Mouse (Mus musculus): ENCODE measurements around the gene Zfyve1.
A peak's percentile ranks its signal among the peaks of the same experiment; 100 is the strongest.
"Not testable (repeated sequence)": the region's sequence is repeated elsewhere in the genome, so short reads cannot be mapped to it uniquely, and the experiment has no call there.

The Zfyve1 gene

DNA sequence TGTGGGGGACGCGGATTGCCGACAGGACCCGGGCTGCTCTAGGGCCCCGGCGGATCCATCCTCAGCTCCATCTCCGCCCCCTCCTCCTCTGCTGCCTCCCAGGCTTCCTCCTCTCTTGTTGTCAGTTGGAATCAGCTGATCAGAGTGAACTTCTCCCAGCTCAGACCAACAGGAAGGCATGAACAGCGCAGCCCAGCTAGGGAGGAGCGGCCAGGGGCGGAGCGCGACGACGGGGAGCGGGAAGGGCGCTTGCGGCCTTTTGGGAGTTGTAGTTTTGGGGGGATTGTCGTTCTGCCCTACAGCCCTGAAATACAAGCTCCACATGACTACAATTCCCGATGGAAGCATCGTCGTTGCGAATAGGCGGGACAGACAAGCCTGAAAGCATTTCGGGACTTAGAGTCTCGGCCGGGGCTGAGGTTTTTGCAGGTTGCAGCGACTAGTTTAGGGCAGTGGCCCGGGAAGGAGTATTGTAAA lies at the start of gene Zfyve1:
TSS of gene Zfyve1 (minus strand) at position 198 of the 477 bp plus-strand sequence.
- peak; percentile 94 to 95 for DNase-seq (ENCODE audit: low spot score in 2 of 2)

DNA sequence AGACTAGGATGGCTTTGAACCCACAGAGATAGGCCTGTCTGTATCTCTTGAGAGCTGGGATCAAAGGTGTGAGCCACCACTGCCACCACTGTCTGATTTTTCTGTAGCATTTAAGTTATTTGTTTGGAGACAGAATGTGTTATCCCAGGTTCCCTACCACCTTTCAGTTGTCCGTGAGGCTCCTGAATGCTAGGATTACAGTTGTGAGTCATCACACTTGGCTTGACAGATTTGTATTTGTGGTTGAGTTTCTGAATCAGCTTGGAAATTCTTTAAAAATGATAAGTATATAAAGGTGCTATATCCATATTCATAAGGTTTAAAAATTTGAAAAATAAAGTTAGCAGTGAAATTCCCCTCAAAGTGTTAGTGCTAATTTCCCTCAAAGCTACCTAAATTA lies 46.1 kb upstream of the Zfyve1 start:
- DNase-seq (ENCODE audit: low spot score in 2 of 2), result no peak

DNA sequence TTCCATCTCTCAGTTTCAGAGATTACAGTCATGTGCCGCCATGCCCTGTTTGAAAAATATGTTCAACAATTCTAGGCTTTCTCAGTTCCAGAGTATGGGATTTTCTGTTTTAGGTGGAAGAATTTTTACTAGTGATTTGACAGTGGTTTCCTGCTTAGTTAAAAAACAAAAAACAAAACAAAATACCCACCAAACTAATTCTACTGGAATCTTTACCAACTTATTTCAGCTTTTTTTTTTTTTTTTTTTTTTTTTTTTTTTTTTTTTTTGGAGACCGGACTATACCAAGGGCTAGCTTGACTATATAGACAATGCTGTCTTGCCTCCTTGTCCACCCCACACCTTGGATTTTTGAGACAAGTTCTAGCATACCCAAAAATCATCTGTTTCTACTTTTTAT lies 44.2 kb upstream of the Zfyve1 start:
- no peak for DNase-seq (ENCODE audit: low spot score in 2 of 2)

DNA sequence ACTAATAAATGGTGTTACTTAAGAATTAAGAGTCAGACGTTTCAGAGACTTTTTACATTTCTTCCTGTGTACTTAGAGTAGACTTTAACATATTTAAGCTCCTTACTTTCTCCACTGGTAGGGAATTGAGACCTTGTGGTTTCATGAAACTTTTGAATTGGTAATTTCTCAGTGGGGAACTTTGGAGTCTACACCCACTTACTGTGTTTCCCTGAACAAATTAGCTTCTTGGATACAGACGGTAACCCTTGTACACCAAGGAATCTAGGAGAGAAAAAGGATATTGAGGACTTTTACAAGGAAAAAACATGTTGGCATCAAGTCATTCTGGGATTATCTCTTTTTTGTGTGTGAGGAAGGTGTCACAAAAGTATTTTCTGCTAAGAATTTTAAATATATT lies 36.8 kb upstream of the Zfyve1 start:
- DNase-seq (ENCODE audit: low spot score in 2 of 2), result no peak

DNA sequence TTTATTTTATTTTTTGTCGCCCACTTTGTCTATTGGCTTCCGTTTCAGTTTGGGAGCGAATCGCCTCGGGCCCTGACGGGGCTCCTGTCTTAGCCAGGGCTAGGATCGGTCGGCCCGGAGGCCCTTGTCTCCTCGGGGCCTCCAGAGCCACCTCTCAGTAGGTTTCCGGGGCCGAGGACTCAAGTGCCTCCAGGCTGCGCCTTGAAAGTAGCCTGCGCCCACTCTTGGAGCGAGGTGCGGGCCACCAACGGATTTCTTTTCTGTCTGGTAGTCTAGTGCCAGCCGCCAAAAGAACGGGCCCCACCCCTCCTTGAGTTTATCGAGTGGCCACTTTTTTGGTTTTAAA lies 35.6 kb upstream of the Zfyve1 start:
- DNase-seq (ENCODE audit: low spot score in 2 of 2), result peak; percentile 33 to 59

DNA sequence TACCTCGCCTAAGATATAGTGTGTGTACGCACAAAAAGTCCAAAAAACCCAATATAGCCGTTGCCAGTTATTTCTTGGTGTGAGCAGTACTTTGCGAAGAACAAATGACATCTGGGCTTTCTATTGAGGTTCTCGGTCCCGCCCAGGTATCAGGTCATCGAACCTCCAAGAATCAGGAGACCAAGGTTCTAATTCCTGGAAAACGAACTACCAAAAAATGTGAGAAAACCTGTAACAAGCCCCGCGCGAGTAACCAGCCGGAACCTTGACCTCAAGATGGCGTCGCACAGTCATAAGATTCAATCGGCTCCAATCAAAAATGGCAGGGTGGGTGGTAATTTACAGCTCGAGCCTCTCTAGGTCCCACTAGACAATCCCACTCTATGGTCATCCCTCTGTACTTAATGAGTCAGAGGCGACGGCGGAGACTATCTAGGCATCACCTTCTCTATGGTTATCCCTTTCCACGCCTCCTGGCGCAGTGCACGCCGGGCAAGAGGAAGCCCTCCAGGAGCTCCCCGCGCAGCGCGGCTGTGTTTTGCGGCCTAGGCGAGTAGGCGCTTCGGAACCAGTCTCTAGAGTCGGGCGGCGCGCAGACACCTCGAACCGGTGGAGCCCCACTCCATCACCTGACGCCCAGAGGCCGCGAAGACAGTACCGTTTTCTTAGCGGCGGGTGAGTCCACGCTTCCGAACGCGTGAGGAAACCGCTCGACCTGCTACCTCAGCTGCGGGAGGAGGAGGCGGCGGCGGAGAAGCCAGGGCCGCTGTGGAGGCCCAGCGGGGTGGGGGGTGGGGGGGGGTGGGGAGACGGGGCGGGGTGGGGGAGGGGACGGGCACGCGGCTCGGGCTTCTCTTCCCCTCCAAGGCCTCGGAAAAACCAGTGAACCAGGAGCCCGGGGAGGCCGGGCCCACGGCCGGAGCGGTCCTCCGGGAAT lies 35.0 kb upstream of the Zfyve1 start:
- peak; percentile 95 to 97 for DNase-seq (ENCODE audit: low spot score in 2 of 2)

DNA sequence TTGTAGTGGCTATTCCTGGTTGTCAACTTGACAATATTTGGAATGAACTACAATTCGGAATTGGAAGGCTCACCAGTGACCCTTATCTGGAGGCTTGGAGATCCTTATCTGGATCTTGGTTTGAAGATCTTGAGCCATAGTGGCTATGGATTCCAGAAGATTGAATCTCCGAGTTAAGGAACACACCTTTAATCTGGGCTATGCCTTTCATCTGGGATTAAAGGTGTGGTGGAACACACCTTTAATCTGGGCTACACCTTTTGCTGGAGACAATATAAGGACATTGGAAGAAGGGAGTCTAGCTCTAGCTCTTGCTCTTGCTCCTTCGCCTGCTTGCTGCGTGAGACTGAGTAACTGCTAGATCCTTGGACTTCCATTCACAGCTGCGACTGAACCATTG lies 33.9 kb upstream of the Zfyve1 start, which contains the start of gene Rbm25:
TSS of gene Rbm25 (plus strand) at position 301 of the 400 bp plus-strand sequence.
- not testable (repeated sequence) for DNase-seq (ENCODE audit: low spot score in 2 of 2)

DNA sequence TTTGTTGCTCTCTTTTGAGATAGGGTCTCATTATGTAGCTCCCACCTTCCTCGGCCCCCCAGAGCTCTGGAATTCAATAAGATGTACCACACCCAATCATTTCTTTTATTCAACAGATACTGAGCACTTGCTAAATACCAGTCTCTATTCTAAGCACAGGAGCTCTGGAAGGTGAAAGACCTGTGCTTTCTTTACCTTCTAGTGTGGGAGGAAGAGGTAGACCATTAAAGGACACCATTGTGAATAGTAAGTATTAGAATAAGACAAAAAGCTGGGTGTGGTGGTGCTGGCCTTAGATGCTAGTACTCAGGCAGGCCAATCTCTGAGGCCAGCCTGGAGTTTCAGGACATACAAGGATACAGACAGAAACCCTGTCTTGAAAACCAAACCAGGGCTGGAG lies 27.3 kb upstream of the Zfyve1 start:
- DNase-seq (ENCODE audit: low spot score in 2 of 2), result no peak

DNA sequence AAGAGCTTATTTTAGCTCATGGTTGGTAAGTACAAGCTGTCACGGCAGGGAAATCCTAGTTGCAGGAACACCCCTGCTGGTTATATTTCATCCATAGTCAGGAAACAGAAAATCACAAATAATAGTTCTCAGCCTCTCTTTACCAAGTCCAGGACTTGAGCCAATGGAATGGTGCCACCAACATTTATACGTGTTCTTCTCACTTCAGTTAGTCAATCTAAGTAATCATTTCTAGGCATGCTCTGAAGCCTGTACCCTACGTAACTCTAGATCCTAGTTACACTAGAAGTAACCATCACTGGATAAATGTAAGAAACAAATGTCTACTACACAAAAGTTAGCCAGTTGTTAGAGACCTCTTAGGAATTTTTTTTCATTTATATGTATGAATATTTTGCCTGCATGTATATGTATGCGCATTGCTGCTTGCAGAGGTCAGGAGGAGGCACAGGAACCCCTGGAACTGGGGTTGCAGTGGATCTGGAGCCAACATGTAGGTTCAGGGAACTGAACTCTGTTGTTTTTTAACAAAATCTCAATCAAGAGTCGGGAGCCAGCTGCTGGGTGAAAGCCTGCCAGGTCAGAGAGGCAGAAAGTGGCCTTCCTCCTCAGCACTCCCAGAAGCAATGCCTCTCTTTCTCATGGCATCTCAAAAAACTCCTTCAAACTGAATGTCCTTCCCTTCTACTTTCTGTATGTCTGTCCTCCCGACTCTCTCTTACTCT lies 25.2 kb upstream of the Zfyve1 start:
- DNase-seq (ENCODE audit: low spot score in 2 of 2), result no peak

DNA sequence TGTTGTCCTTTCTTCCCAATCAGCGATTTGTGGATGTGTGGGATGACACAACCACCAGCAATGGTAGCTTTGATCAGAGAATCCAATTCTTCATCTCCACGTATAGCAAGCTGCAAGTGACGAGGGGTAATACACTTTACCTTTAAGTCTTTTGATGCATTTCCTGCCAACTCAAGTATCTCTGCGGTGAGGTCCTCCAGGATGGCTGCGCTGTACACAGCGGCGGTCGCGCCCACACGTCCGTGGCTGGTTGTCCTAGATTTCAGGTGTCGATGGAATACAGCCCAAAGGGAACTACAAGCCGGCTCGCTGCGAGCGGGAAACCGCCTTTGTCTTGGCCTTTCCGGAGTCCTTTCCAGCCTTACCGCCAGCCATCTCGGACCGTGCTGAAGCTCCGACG lies 23.7 kb upstream of the Zfyve1 start:
- DNase-seq (ENCODE audit: low spot score in 2 of 2), result not testable (repeated sequence)

DNA sequence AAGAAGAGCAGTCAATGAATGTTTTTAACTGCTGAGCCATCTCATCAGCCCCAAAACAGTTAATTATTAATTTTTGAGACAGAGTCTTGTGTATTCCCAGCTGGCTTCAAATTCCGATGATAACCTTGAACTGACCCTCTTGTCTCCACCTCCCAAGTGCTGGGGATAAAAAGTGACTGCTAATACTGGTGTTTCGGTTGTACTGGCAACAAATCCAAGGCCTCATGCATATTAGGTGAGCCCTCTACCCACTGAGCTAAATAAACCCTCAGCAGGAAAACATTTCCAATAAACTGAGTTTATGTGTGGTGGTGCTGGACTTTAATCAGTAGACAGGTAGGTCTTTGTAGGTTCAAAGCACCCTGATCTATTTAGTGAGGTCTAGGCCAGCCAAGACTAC lies 22.0 kb upstream of the Zfyve1 start:
- DNase-seq (ENCODE audit: low spot score in 2 of 2), result no peak

DNA sequence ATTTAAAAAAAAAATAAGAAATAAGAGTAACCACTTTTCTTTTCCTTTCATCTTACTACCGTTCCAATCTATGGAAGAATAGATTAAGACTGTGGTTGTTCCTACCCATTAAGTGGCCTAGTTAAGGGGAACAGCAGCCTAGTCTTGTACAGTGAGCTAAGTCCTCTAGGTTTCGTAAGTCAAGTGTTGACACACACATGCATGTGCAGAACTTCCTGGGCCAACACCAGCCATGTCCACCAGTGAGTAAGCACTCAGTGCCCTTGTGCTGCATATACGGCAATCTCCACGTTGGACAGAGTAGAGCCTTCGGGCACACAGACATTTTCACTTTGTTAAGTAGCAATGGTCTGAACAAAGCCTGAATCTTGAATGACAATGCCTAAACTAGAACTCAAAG lies 20.2 kb upstream of the Zfyve1 start:
- no peak for DNase-seq (ENCODE audit: low spot score in 2 of 2)

DNA sequence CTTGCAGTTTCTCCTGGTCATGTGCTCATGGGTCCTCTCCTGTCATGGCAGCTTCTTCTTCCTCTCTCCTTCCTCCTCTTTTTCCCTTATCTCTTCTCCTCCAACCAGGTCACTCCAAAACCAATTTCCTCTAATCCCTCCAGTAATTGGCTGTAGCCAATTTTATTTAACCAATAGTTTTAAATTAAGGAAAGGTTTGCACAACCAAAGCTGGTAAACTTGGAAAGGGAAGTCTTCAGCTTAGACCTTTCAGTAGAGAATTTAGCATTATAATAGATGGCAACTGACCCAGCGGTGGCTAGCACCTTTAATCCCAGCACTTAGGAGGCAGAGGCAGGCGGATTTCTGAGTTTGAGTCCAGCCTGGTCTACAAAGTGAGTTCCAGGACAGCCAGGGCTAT lies 9.4 kb upstream of the Zfyve1 start:
- not testable (repeated sequence) for DNase-seq (ENCODE audit: low spot score in 2 of 2)

DNA sequence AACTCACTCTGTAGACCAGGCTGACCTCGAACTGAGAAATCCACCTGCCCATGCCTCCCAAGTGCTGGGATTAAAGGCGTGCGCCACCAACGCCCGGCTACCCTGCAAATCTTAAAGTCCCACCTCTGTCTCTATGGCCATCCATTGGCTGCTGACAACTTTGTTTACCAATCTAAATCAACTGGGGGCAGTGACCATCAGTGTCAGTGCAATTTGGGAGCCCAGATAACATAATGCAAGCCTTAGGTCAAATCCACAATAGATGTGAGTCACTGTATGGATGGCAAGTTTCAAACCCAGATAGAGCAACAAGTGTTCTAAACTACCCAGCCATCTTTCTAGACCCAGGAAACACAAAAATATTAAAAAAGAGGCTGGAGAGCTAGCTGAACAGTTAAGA lies 5.3 kb upstream of the Zfyve1 start:
- no peak for DNase-seq (ENCODE audit: low spot score in 2 of 2)

DNA sequence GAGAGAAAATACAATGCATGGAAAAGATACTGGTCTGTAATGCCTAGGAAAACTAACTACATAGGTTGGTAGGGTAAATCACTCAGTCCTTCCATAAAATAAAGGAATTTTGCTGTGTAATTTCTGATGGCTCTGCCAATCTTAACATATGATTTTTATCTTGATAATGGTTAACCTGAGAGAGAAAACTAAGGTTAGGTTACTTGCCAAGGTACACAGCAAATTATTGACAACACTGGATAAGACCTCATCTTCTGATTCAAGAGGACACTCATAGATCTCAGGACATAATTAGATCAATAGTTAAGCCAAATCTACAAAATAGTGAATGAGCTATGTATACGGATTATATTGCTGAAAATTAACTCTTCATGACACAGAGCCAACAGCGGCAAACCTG lies 859 bp upstream of the Zfyve1 start:
- no peak for DNase-seq (ENCODE audit: low spot score in 2 of 2)

DNA sequence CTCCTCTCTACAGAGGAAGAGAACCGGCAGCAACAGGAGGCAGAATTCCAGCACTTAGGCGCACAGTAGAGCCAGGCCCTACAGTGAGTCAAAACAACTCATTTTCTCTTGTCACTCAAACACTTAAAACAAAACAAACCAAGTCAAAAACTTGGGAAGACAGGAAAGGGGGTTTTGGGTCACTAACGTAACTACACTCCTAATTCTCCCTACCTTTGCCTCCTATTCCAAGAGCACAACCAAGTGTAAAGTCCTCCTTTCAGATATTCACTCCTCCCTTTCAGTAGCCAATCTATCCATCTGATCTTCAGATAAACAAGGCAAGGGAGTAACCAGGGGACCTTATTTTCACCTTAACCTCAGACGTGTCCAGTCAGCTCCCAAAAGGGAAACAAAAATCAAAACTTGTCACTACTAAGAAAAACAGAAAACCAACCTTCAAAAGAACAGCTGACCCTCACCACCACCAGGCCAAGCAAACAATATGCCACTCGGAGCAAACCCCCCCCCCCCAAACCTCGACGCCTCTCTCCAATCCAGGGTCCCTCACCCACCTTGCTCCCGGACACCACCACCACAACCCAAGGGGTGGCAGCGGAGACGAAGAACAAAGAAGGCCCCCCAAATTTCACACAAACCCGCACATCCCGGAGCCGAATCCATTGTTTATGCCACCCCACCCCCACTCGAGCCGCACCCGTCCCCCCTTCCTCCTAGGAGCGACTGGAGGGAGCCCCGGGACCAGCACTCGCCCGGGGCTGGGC lies 649 bp downstream of the Zfyve1 start:
- DNase-seq (ENCODE audit: low spot score in 2 of 2), result peak in 1 of 2 experiments; percentile 17

DNA sequence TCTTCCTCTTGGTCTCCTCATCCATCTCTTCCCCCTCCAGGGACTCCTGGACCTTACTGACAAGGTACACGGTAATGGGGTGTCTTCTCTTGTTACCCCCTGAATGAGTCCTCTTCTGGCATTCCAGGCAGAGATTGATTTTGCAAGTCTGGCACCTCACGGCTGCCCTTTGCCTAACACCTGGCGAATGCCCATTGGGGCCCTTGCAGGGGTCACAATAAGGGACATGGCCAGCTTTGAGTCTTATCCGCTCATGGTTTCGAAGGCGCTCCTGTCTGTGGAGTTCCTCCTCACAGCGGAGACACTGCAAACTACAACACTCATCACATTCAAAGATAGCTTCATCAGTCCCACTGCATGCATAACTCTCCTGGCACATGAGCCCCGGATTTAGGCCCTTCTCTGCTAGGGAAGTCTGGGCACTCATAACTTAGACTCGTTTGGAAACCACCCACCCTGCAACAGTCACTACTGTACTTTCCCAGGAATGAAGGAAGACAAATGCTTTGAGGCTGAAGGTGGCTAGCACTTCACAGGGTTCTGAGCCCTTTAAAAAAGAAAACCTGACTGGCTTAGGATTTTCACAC lies 2.5 kb downstream of the Zfyve1 start:
- peak in 1 of 2 experiments; percentile 23 for DNase-seq (ENCODE audit: low spot score in 2 of 2)

DNA sequence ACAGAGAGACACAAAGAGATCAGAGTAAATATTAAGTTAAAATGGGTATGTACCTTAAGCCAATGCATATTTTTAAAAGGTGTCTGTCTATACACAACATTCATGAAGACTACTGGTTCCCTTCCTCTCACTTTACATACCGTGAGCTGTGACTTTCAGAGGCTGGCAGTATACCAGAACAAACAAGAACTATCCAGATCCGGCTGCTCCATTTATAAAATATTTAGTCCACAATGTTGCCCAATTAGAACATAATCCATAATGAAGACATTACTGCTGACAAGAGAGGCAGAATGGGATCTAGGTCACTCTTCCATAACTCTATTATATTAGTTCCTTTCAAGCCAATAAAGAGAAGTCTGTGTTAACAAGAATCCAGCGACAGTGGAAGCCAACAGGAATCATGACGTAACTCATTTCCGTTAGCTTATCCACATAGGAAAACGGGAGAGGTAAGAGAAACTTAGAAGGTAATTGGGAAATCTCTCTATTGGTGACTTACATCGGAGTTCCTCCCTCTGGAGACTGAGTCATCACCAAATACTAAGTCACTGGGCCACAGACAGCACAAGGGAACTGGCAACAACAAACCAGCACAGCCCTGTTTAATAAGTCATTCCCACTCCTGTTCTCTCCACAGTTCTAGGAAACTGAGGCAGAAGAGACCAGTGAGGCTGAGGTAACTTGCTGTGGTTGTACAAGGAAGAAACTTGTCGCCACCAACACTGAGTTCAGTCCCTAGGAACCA lies 5.1 kb downstream of the Zfyve1 start:
- DNase-seq (ENCODE audit: low spot score in 2 of 2), result no peak

DNA sequence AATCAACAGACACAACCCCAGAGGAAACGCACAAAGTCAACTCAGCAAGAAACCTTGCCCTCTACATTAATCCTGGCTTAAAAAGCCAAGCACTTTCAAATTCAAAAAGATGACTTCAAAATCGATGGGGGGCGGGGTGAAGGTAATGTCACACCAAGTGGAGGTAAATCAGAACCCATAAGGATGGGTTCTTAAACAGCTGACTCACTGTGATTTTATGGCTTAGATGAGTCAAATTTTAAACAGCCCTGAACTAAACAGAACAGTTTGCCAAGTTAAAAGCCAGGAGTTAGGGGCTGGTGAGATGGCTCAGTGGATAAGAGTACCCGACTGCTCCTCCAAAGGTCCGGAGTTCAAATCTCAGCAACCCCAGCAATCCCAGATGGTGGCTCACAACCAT lies 10.4 kb downstream of the Zfyve1 start:
- DNase-seq (ENCODE audit: low spot score in 2 of 2), result no peak

DNA sequence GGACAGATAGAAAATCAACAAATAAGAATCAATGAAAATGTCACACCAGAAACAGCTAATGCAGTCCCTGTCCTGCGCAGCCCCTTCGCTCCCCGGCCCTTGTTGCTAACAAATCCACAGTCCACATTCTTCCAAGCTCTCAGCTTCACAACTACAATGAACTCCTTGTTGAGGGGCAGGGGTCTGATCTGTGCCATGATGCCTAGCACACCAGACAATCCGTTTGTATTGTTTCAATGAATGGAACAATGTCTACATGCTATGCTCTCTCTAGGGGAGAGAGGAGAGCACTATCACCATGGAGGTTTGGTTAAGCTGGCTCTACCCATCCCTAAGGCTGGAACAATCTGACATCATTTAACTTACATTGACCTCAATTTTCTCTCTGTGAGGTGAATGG lies 14.3 kb downstream of the Zfyve1 start:
- DNase-seq (ENCODE audit: low spot score in 2 of 2), result no peak

DNA sequence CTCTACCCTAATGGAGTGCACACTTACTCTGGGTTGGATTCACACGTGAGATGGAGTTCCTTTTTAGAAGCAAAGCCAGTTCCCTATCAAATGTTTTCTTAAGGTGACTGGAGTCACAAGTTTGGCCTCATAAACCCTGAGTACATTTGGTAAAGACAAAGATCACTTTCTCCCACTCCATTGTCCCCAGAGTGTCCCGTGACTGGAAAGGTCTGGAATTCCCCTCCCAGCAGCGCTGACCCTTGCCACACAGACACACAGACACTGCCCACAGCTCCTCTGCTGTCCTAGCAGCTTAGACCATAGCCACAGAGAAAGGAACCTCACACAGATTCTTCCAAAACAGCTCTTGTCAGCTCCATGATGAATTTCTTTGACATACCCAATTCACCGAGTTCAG lies 14.9 kb downstream of the Zfyve1 start:
- DNase-seq (ENCODE audit: low spot score in 2 of 2), result no peak

Data from frontal cortex, postnatal 10 days (tissue).